Mouse (Mus musculus): Measurements from ENCODE around the gene Hspa2. TPM values are rescaled to one million over a fixed set of nuclear protein-coding genes. Genes with fewer than 3 reads are reported as not detected.

The Hspa2 gene
- polyA plus RNA-seq, 1 experiment from 2014 or later = 5.0 TPM

DNA sequence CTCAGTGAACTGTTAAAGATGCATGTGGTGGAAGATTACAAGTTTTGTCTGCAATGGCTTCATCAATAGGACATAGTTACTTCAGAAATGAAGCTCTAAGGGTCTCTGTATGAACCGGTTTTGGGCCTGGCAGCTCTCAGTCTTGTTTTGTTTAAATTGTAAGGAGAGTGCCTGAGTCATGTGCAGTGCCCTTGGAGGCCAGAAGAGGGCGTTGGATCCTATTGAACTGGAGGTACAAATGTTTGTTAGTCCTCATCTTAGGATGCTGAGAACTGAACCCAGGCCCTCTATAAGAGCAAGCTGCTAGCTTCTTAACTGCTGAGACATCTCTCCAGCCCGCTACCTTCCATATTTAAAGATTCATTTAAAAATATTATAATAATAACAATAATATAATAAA is 2.3 kb upstream of the Hspa2 start:
- Histone ChIP-seq H3K79me2 (ENCODE audit: inconsistent target) (no peaks in the 10 kb centered on the region), H3K27ac (no peak overlapping the region), H3K4me3 (ENCODE audit: inconsistent target) (no peak overlapping the region), H3K36me3 (ENCODE audit: inconsistent target) (no peaks in the 10 kb centered on the region)
- 78% methylated on average over 3 of the region's 3 CpGs for WGBS (ENCODE audit: missing documents)

DNA sequence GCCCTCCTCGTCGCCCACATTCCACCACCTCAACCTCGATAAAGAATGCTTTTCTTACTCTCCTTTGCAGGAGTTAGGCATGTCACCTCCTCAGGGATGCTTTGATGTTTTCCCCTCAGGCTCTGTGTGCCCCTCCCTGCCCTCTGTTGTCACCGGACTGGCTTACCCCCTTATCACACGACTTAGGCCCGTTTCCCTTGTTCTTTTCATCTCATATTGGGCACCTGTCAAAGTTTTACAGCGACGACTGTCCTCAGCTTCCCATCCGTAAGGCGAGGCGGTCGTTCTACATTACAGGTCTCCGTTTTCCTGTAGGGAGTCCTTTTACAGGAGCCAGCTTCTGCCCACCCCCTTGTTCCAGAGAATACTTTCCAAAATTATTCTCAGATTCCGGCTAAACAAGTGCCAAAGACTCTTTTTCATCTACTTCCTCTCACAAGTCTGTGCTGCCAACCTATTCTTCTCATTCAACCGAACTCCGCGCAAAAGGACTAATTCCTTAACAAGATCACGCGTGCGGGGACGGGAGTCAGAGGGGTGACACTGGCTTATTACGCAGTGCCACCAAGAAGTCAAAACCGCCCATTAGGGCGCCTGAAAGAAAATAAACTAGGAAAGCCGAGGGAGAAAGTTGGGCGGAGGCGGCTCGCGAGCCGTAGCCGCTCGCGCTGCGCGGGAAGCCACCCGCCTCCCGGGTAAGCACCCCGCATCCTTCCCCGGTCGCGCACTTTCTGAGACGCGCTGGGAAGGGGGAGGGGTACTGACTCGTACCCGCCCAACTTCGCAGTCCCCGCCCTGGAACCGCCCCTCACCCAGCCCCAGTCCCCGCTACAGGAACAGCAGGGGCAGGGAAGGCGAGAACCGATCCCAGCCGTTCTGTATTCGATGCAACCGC is 738 bp upstream of the Hspa2 start:
- WGBS (ENCODE audit: missing documents) = 6% methylated on average over 49 of the region's 54 CpGs
- Histone ChIP-seq H3K4me3 (ENCODE audit: inconsistent target) (peak overlapping the region; percentile 47), H3K79me2 (ENCODE audit: inconsistent target) (no peaks in the 10 kb centered on the region), H3K27ac (peak overlapping the region; percentile 70), H3K36me3 (ENCODE audit: inconsistent target) (no peaks in the 10 kb centered on the region)

DNA sequence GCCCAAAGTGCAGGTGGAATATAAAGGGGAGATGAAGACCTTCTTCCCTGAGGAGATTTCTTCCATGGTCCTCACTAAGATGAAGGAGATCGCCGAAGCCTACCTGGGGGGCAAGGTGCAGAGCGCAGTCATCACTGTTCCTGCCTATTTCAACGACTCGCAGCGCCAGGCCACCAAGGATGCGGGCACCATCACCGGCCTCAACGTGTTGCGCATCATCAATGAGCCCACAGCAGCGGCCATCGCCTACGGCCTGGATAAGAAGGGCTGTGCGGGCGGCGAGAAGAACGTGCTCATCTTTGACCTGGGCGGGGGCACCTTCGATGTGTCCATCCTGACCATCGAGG is 833 bp downstream of the Hspa2 start:
- WGBS (ENCODE audit: missing documents) = 32% methylated on average over 20 of the region's 20 CpGs

DNA sequence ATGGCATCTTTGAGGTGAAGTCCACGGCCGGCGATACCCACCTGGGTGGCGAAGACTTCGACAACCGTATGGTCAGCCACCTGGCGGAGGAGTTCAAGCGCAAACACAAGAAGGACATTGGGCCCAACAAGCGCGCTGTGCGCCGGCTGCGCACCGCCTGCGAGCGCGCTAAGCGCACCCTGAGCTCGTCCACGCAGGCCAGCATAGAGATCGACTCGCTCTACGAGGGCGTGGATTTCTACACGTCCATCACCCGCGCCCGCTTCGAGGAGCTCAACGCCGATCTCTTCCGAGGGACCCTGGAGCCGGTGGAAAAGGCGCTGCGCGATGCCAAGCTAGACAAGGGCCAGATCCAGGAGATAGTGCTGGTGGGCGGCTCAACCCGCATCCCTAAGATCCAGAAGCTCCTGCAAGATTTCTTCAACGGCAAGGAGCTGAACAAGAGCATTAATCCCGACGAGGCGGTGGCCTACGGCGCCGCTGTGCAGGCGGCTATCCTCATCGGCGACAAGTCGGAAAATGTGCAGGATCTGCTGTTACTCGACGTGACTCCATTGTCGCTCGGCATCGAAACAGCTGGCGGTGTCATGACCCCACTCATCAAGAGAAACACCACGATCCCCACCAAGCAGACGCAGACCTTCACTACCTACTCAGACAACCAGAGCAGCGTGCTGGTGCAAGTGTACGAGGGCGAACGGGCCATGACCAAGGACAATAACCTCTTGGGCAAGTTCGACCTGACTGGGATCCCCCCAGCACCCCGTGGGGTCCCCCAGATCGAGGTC is 1.4 kb downstream of the Hspa2 start:
- Histone ChIP-seq H3K79me2 (ENCODE audit: inconsistent target) (no peaks in the 10 kb centered on the region), H3K36me3 (ENCODE audit: inconsistent target) (no peaks in the 10 kb centered on the region), H3K4me3 (ENCODE audit: inconsistent target) (peak overlapping the region; percentile 8; the same call in 1 of the 2 replicates), H3K27ac (no peak overlapping the region)
- WGBS (ENCODE audit: missing documents) = 18% methylated on average over 64 of the region's 64 CpGs

More for the DNA sequence above, 833 bp downstream of the Hspa2 start:
- Histone ChIP-seq H3K79me2 (ENCODE audit: inconsistent target) (no peaks in the 10 kb centered on the region), H3K4me3 (ENCODE audit: inconsistent target) (peak overlapping the region; percentile 47), H3K27ac (no peak overlapping the region), H3K36me3 (ENCODE audit: inconsistent target) (no peaks in the 10 kb centered on the region)

DNA sequence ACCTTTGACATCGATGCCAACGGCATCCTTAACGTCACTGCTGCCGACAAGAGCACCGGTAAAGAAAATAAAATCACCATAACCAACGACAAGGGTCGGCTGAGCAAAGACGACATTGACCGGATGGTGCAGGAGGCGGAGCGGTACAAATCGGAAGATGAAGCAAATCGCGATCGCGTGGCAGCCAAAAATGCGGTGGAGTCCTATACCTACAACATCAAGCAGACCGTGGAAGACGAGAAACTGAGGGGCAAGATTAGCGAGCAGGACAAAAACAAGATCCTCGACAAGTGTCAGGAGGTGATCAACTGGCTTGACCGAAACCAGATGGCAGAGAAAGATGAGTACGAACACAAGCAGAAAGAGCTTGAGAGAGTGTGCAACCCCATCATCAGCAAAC is 2.0 kb downstream of the Hspa2 start:
- Histone ChIP-seq H3K4me3 (ENCODE audit: inconsistent target) (peak overlapping the region; percentile 8; the same call in 1 of the 2 replicates), H3K79me2 (ENCODE audit: inconsistent target) (no peaks in the 10 kb centered on the region), H3K27ac (no peak overlapping the region), H3K36me3 (ENCODE audit: inconsistent target) (no peaks in the 10 kb centered on the region)
- WGBS (ENCODE audit: missing documents) = 10% methylated on average over 23 of the region's 23 CpGs

DNA sequence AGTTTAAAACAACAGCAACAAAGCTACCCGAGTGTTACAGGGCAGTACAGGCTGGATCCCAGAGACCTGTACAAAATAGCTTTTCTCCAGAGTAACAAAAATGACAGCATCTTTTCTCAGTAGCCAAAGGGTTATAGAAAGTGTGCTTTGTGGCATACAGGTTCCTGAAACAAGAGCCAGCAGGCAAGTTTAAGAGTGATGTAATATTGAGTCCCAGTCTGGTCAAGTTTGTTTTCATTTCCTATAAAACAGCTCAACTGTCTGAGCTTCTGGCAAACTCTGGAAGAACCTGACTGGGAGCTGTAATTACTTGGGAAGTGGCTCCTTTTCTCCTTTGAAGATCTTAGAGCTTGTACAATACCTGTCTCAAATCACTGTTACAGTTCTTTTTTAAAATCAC is 3.2 kb downstream of the Hspa2 start:
- Histone ChIP-seq H3K79me2 (ENCODE audit: inconsistent target) (no peaks in the 10 kb centered on the region), H3K27ac (no peak overlapping the region), H3K4me3 (ENCODE audit: inconsistent target) (no peak overlapping the region), H3K36me3 (ENCODE audit: inconsistent target) (no peaks in the 10 kb centered on the region)
- WGBS (ENCODE audit: missing documents) = 73% methylated on average over 1 of the region's 1 CpGs

DNA sequence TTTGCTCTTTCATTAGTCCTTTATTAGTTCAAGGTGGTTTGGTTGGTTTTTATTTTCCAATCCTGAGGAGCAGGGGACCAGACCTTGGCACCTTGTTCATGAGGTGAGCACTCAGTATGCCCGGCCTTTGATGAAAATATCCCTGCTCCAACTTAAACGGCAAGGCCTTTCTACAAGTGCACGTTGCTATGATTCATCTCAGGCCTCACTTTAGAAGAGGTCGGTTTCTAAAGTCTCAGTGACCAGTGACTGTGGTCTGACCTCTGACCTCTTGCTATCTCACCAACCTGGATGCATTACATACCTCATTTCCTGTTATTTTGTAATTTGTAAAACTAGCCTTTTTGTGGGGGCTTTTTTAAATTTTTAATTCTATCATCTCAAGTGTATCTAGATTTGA is 5.2 kb downstream of the Hspa2 start:
- Histone ChIP-seq H3K36me3 (ENCODE audit: inconsistent target) (no peaks in the 10 kb centered on the region), H3K4me3 (ENCODE audit: inconsistent target) (no peak overlapping the region), H3K79me2 (ENCODE audit: inconsistent target) (no peaks in the 10 kb centered on the region), H3K27ac (no peak overlapping the region)
- 88% methylated on average over 4 of the region's 4 CpGs for WGBS (ENCODE audit: missing documents)

DNA sequence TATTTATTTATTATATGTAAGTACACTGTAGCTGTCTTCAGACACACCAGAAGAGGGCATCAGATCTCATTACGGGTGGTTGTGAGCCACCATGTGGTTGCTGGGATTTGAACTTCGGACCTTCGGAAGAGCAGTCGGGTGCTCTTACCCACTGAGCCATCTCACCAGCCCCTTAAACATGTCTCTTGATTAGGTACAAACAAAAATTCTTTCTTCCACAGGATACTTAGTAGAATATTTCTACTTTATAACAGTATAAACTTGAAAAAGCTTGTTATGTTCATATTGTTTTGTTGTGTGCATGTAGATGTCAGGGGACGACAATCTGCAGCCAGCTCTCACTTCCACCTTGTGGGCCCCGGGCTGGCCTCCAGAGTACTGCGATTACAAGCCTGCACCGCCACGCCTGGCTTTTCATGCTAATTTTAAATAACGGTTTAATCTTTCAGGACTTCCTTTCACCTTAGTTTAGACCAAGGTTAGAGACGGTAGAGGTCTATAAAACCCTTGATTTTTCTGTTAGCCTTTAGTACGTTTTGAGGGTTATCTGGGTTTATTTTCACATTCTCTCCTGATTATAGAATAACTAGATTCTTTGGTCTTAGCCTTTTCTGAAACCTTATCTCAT is 11.5 kb downstream of the Hspa2 start:
- H3K36me3 ChIP-seq (ENCODE audit: inconsistent target) = no peaks in the 10 kb centered on the region
- no peak overlapping the region for H3K27ac ChIP-seq
- WGBS (ENCODE audit: missing documents) = 42% methylated on average over 8 of the region's 12 CpGs
- no peaks in the 10 kb centered on the region for H3K79me2 ChIP-seq (ENCODE audit: inconsistent target)
- H3K4me3 ChIP-seq (ENCODE audit: inconsistent target) = no peak overlapping the region

DNA sequence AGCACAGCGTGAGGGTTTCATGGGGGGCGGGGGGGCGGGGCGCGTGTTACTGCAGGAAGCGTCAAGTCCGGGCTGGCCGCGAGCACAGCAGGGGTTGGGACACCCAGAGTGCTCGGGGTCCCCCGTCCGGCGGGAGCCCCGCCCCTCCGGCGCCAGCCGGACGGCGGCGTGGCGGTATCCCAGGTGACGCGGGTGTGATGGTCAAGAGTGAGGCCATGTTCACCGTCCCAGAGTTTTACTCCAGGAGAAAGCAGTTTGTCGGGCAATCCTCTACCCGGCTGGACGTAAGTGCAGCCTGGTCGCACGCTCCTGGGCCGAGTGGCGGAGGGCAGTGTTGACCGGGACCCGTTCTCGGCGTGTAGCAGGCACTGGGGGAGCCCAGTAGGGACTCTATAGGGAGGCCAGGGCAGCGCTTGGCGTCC is 13.5 kb downstream of the Hspa2 start, which contains the start of gene Ppp1r36:
Gene Ppp1r36, plus strand, starts transcription at position 106 of the 422 bp plus-strand sequence.
- Histone ChIP-seq H3K36me3 (ENCODE audit: inconsistent target) (no peaks in the 10 kb centered on the region), H3K79me2 (ENCODE audit: inconsistent target) (no peaks in the 10 kb centered on the region), H3K4me3 (ENCODE audit: inconsistent target) (no peak within 1 kb of the TSS), H3K27ac (no peak within 1 kb of the TSS)
- WGBS (ENCODE audit: missing documents) = 21% methylated on average over 36 of the region's 37 CpGs

DNA sequence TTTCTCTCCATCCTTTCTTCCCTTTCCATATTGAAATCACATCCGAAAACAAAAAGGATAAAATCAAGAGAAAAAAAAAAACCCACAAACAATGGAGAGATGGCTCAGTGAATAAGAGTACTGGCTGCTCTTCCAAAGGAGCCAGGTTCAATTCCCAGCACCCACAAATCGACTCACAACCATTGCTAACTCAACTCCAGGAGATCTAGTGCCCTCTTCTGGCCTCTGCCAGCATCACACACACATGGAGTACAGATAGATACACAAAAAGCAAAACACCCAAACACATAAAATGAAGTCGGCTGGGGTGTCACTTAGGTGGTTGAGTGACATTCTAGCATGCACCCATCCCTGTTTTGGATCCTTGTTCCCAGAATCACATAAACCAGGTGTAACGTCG is 14.4 kb downstream of the Hspa2 start:
- no peaks in the 10 kb centered on the region for H3K36me3 ChIP-seq (ENCODE audit: inconsistent target)
- H3K4me3 ChIP-seq (ENCODE audit: inconsistent target) = no peak overlapping the region
- no peaks in the 10 kb centered on the region for H3K79me2 ChIP-seq (ENCODE audit: inconsistent target)
- 93% methylated on average over 5 of the region's 5 CpGs for WGBS (ENCODE audit: missing documents)
- H3K27ac ChIP-seq = no peak overlapping the region

DNA sequence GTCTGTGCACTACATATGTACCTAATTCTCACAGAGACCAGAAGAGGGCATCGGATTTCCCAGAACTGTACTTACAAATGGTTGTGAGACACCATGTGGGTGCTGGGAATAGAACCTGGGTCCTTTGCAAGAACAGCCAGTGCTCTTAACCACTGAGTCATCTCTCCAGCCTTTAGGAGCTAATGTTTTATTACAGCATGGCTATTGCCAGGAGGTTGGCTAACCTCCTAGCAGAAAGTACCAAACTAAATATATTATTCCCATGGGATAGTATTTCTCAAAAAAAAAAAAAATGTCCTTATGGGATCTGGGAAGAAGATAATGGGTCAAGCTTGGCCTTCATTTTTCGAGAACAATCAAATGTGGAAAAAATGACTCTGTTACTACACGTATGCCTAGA is 21.3 kb downstream of the Hspa2 start:
- Histone ChIP-seq H3K36me3 (ENCODE audit: inconsistent target) (no peaks in the 10 kb centered on the region), H3K27ac (no peak overlapping the region), H3K4me3 (ENCODE audit: inconsistent target) (no peak overlapping the region), H3K79me2 (ENCODE audit: inconsistent target) (no peaks in the 10 kb centered on the region)
- WGBS (ENCODE audit: missing documents) = 92% methylated on average over 3 of the region's 3 CpGs

DNA sequence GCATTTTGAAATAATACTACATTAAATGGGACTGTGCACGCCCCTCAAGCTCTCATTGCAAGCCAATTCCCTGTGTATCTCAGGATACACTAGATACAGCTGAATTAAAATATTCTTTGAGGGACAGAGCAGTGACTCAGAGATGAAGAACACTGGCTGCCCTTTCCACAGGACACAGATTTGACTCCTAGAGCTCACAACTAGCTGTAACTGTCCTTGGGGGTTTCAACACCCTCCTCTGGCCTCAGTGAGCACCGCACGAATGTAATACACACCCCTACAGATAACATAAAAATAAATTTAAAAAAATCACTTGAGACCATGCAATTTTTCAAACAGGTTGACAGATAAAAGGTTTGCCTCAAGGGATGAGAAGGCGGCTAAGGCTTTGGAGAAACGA is 23.6 kb downstream of the Hspa2 start:
- WGBS (ENCODE audit: missing documents) = 70% methylated on average over 5 of the region's 5 CpGs
- Histone ChIP-seq H3K36me3 (ENCODE audit: inconsistent target) (no peaks in the 10 kb centered on the region), H3K79me2 (ENCODE audit: inconsistent target) (no peaks in the 10 kb centered on the region), H3K4me3 (ENCODE audit: inconsistent target) (no peak overlapping the region), H3K27ac (no peak overlapping the region)

DNA sequence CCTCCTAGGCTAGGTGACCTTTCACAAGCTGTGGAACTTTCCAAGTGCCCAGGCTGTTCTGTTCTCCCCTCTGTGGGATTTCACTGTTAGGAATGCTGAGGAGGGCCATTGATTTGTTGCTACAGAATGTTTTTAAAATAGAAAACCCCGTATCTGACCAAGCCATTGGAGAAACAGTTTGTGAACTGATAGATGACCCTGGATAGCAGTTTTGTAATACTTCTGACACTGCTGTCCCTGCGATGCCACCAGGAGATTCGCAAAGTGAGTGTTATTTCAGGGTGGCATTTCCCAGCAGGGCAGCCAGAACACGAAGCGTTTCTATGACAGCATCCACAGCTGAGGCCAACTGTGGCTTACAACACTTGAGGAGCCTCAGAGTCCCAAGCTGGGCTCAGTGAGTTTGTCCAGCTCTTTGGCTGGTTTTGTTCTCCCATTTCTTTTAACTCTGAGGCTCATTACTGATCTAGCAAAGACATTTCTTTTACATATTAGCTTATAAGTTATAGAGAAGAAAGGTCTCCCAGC is 27.0 kb downstream of the Hspa2 start:
- H3K27ac ChIP-seq = no peak overlapping the region
- no peaks in the 10 kb centered on the region for H3K36me3 ChIP-seq (ENCODE audit: inconsistent target)
- 74% methylated on average over 5 of the region's 5 CpGs for whole genome bisulfite sequencing (ENCODE audit: missing documents)
- H3K79me2 ChIP-seq (ENCODE audit: inconsistent target) = no peaks in the 10 kb centered on the region
- no peak overlapping the region for H3K4me3 ChIP-seq (ENCODE audit: inconsistent target)

DNA sequence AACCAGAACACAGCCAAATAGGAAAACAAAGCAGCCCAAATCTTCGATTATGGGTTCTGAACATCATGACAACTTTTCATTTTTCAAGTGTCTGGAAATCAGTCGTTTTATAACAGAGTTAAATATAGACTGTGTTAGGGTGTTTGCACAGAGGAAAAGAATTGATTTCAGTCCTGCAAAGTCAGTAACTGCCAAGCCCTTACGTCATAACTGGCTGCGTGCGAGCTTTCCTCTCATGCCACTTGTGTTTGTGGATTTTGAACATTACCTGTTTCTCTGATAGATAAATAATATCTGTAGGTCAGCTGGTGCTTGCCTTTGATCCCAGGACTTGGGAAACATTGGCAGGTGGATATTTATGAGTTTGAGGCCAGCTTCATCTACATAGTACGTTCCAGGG is 27.5 kb downstream of the Hspa2 start:
- 64% methylated on average over 6 of the region's 6 CpGs for WGBS (ENCODE audit: missing documents)
- Histone ChIP-seq H3K36me3 (ENCODE audit: inconsistent target) (no peaks in the 10 kb centered on the region), H3K79me2 (ENCODE audit: inconsistent target) (no peaks in the 10 kb centered on the region), H3K4me3 (ENCODE audit: inconsistent target) (no peak overlapping the region), H3K27ac (no peak overlapping the region)

Data from macrophage (primary cell).